Mouse (Mus musculus) frontal cortex, postnatal 36 days (tissue): ENCODE measurements around the gene Cd79b.
"Not testable (repeated sequence)": the region's sequence is repeated elsewhere in the genome, so short reads cannot be mapped to it uniquely, and the experiment has no call there.

Source experiments
- DNase-seq, 2 experiments: peaks; one replicate each; pipeline ENCODE4 v3.0.0; 2022; ENCODE audit warnings: low spot score in 2 of 2

The Cd79b gene

DNA sequence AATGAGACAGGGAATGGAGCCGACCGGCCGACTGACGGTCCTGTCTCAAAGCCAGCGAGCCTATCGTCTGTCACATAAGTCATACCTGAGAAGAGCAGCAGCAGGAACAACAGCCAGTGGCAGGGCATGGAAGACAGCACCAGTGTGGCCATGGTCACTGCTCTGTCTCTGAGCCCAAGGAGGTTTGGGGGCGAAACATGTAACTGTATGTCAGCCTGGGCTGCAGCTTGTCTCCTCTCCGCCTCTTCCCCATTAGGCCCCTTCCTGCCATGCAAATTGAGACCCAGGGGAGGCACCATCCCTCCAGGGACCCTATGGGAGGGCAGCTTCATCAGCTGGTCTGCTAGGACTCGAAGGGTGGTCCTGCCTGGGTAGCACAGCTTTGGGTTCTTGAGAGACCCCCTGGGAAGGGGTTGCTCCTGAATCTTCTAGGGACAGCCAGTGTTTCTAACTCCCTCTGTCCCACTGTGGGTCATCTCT lies at the start of gene Cd79b:
Gene Cd79b (minus strand): TSS at position 430 of the 480 bp plus-strand sequence.
- DNase-seq, result no peak

DNA sequence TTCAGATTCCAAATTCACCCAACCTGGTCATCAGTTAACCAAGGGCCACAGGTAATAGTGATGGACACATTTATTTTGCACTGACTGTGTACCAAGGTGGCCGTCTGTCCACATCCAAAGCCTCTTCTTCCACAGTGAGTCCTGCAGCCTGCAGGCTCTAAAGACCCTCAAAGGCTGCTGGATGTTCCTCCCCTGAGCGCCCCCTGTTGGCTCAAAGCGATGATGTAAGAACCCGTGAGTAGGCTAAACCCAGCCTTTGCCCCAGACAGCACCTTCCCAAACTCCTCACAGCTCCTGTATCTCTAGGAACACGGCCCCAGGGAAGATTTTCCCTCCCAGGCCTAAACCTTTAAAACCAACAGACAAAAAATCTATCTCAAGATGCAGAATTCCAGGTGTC lies 44.8 kb upstream of the Cd79b start:
- DNase-seq, result no peak

DNA sequence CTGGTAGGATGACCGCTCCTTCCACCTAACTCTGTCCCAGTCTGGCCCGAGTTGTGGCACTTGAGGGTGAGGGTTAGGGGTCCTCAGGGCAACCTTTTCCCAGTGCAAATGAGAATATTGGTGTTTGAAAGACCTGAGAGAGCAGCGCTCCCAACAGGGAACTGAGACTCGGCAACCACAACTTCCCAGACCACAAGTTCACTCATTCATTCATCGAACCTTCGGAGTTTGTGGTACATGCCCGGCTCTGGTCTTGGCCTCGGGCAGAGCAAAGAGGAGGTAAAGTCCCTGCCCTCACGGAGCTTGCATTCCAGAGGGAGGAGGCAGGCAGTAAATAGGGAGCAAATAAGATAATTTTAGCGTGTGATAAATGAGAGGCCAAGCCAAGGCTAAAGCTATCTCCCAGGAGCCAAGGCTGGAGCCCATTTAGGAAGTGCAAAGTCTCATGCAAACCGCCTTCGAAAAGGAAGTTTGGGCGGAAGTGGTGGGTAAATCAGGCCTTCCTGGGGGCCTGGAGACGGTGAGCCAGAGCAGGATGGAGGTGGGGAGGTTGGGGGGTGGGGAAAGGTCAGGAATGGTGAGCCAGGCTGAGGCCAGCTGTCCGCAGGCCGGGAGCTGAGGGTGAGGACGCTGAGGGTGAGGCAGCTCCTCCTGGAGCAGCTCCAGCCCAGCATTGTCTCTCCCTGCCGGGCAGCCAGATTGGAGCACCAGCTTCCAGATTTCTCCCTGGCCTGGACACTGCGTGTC lies 41.0 kb upstream of the Cd79b start:
- no peak for DNase-seq

DNA sequence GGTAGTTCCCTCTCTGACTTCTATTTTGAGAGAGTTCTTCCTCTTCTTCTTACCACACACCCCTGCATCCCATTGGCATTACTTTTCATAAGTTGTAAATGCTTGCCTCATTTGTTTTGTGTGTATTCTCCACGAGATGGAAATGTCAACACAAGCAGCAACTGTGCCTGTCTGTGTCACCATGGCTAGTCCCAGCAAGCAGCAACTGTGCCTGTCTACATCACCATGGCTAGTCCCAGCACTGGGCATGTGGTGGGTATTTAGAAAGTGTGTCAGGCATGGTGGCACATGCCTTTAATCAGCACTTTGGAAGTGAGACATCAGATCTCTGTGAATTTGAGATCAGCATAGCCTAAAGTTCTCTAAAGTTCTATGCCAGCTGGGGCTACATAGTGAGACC lies 39.6 kb upstream of the Cd79b start:
- no peak for DNase-seq

DNA sequence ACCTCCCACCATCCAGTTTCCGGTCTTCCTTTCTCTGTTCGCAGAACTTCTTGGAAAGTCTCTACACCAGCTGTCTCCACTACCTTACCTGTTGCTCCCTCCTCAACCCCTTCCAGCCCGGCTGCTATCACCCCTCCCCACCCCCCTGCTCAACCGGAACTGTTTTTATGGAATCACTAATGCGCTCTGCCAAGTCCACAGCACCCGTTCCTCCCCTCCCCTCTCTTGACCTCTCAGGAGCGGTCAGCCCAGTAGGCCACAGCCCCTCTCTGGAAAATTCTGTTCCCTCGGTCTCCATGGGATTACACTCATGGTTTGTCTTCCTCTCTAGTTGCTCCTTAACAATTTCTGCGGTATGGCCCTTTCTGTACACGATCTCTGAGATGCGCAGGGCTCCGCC lies 38.6 kb upstream of the Cd79b start, which contains the start of gene Scn4a:
Gene Scn4a (minus strand): TSS at position 101 of the 400 bp plus-strand sequence.
- DNase-seq, result no peak

DNA sequence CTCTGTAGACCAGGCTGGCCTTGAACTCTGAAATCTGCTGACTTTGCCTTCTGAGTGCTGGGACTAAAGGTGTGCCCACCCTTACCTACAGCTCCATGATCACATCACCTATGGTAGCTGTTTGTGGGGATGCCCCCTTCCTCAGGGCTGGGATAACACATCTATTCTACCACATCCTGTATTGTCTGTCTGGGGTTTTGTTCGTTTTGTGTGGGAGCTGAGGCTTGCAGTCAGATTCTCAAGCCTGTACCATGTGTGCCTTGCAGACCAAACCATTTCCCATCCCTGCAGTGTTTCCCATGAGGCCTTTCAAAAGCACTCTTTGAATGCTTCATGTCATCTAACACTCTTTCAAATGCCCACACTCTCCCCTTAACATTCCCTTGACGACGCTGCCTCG lies 37.4 kb upstream of the Cd79b start:
- no peak for DNase-seq

DNA sequence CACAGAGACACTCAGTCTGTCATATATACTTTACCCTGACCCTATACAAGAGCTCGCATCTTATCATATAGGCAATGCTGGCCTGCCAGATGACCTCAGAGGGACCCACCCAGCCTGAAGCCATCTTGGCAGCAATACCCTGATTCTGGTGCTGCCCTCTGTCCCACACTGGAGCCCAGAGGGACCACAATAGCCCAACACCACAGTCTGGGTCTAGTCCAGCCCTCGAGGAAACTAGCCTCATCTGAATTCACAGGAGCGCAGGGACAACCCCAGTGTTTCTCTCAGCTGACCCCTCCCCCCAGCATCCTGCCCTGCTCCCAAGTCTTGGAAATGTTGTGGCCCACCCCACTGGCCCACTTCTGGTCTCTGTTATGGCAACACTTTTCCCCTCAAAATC lies 36.7 kb upstream of the Cd79b start:
- no peak for DNase-seq

DNA sequence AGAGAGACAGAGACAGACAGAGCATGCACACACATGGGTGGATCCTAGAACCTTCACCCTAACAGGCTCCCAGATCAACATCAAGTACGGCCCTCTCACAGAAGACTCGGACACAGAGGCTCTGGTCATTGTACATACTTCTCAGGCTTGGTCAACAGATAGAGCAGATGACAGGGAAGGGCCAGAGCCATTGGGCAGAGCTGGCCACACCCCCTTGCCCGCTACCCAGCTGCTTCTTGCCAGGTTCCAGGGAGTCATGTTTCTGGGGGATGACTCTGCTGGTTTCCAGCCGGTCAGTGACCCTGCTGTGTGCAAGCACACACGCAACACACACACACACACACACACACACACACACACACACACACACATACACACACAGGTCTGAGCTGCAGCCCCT lies 36.3 kb upstream of the Cd79b start:
- no peak for DNase-seq

DNA sequence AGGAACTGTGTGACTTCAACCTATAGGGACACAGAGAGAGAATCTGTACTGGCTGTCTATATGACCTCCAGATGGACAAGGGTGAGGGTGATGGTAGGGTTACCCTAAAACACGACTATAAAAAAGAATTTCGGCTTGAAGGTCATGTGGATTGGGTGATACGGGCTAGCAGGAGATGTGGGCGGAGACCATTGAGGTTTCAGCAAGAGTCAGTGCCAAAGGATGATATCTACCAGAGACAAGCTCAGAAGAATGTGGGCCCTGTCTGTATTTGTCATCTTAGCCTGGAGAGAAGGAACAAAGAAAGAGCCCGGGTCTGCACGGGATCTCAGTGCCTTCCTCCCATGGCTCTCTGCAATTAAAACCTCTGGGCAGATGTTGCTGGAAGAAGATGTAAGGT lies 35.2 kb upstream of the Cd79b start:
- no peak for DNase-seq

DNA sequence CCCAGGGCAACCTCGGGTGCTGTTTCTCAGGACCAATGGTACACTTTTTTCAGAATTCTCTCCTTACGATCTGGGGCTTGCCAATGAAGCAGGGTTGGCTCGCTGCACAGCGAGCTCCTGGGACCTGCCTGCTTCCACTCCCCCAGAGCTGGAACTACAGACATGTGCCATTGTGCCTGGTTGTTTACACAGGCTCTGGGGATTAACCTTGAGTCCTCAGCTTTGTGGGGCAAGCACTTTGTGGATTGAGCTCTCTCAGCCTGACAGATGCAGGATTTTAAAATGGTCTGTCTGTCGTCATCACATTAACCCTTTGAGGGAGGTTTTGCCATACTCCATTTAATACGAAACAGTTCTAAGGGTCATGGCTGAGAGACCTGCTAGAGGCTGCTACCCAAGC lies 30.3 kb upstream of the Cd79b start:
- DNase-seq, result no peak

DNA sequence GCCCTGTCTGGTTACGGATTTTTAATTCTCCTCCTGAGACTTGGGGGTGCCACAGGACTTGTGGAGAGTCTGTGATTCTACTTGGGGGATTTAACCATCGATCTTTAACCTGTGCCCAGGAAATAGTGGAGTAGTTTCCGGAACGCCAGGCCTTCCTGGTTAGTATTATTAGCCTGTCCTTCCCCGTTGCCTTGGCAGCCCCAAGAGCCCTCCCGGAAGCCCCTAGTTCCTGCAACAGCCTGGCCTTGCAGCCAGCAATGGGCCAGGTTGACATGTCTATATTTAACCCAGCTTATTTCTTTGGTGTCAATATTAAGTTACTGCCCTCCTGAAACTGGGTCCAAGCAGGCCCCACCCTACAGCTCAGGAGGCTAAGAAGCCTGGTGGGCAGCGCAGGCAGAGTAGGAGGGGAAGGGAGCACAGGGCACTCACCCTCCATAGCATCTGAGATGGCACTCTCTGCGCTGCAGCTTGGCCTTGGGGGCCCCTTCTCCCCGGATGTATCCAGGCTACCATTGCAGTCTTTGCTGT lies 26.5 kb upstream of the Cd79b start:
- DNase-seq, result no peak

DNA sequence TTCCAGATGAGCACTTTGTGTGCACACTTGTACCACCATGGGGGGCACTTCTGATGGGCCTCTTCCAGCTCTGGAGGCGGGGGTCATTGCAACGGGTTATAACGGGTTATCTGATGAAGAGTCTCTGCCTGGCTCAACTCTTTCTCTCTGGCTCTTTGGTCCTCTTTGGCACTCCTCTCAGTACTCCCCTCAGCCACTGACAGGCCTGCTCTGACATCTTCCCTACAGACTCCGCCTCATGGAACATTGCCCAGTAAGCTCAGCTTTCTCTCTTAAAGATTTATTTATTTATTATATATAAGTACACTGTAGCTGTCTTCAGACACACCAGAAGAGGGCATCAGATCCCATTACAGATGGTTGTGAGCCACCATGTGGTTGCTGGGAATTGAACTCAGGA lies 24.8 kb upstream of the Cd79b start:
- DNase-seq, result not testable (repeated sequence)

DNA sequence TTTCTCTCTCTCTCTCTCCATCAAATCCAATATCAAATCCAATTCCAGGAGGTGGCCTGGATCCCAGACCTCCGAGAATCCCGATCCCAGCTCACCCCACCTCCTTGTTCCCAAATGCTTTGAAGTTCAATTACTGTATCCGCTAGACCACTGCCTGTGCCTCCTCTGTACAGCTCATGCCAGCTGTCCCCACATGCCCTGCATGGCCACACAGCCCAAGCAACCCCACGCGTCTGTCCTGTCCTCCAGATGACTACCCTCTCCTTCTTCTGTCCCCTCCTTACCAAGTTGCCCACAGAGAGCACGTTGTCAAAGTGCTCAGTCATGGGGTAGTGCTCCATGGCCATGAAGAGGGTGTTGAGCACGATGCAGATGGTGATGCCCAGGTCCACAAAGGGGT lies 24.3 kb upstream of the Cd79b start:
- DNase-seq, result no peak

DNA sequence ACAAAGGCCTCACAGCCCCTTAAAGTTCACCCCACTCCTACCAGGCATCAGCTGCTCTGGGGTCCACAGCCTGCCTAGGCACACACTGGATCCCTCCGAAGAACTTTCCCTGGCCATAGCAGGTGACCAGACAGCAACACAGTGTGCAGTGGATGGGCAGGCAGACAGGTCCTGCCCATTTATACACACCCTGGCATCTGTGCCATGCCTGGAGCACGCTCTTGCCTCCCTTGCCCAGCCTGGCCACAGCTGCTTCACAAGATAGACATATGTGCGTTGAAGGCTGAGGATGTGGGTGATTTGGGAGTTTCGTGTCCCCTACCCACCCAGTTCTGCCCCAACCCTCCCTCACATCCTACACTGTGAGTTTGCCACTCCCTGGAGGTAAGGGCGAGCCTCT lies 23.5 kb upstream of the Cd79b start:
- DNase-seq, result no peak

DNA sequence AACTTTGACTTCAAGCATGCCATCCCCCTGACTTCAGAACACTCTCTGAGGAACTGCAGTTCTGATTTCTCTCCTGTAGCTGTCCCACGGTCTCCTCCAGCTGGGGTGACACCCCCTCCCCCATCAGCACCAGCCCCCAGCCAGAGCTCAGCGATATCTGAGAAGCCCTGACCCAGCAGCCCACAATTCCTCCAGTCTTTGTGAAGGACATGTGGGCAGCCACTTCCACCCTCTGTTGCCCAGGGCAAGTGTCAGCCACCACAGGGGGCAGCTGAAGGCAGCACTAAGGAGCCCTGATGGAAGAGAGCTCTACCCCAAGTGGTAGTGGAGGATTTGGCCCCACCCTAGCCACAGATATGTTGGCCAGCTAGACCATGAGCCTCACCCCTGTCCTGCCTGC lies 19.5 kb upstream of the Cd79b start:
- no peak for DNase-seq

DNA sequence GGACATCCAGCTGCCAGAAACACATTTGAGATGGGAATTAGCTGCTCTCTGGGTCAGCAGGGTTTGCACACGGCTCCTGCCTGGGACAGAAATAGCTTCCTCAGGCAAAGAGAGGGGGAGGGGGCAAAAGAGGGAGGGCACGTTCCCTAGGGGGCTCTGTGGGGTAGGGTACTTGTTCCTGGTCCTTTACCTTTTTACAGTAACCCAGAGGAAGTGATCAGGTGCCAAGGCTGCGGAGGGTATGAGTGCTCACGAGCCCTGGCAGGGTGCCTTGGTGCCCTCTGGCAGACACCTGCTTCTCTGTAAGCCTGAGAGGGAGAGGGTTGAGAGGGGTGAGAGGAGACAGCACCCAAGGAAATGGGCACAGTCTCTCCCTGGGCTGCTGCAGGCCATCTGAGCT lies 17.9 kb upstream of the Cd79b start:
- no peak for DNase-seq

DNA sequence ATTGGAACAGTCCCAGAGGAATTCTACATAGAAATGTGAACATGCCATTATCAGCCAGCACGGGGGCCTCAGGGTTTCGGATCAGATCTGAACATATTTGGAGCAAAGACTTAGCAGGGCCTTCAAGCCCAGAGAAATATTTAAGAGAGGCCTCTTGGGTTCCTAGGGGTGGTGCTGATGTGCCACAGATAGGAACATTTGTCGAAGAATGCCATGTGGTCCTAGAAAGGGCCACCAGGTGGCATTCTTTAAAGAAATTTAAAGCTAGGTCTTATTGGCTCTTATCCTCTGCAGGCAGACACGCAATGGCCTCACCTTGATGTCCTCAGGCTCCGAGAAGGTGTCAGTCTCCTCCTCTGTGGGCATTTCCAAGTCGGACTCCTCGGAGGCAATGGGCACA lies 15.1 kb upstream of the Cd79b start:
- DNase-seq, result peak; percentile 10 to 46

DNA sequence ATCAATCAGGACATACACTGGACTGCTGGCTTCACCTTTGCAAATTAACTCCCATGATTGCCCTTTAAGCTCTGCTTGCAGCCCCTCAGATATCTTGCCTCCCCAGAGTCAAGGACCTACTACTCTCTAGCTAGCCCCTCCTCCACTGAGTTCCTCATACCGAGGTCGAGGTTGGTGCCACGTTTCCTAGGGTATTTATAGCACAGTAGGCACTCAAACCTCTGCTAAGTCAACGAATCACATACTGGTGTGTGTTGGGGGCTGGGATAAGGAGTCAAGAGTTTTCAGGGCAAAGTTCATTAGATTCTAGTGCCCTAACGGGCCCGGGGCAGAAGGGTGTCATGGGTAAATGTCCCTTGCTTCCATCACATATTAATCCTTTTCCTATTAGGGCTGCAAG lies 14.6 kb upstream of the Cd79b start:
- DNase-seq, result no peak

DNA sequence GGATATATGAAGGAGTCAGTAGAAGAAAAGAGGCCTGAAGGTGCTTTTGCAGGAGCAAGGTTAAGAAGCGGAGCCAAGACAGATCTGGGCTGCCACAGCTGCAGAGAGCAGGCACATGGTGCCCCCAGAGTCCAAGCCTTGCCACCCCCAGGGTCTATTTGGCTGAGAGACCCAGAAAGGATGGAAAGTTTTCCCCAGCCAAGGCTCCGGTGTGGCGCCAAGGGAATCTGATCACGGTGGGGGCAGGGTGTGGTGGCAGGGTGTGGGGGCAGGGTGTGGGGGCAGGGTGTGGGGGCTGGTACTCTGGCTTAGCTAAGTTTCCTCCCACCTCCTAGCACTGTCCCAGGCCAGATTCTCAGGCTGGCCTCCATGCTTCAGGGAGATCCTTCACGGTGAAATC lies 14.0 kb upstream of the Cd79b start:
- no peak for DNase-seq

DNA sequence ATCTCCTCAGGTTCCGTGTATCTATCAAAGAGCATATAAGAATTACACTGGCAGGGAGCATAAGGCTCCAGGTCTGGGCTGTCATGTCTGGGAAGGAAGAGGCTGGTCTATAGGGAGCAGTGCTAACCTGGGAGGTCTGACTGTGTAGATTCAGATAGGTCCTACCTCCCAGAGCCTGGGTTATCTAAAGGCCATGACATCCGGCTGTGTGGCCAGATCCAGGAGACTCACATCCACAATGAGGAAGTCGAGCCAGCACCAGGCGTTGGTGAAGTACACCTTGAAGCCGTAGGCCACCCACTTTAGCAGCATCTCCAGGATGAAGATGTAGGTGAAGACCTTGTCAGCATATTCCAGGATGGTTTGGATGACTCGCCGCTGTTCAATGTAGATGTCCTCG lies 11.9 kb upstream of the Cd79b start:
- no peak for DNase-seq

DNA sequence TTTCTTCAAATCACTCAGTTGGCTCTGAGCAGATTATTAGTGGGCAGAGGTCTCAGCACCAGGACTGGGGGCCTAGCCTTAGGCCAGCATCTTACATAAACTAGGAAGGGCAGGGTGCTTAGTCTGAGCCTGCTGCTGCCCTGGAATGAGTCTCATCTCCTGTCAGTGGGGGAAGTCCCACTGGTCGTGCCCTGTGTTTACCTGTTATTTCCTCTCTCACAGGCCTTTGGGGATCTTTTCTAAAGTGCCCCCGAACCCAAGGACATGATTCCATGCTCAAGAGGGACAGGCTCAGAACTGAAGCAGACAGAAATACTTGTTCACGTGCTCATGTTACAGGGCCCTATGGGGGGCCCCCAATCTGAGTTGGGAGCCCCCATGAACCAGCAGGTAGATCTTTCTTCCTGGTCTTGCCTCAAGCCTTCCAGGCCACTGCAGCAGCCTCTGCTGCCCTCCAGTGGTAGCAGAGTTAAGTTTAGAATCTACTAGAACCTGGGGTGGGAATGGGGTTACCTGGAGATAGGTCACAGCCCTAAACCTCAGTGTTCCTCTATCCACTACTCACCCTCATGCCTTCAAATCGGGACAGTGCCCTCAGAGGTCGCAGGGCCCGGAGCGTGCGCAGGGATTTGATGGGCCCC lies 11.1 kb upstream of the Cd79b start:
- DNase-seq, result peak; percentile 44 to 64

DNA sequence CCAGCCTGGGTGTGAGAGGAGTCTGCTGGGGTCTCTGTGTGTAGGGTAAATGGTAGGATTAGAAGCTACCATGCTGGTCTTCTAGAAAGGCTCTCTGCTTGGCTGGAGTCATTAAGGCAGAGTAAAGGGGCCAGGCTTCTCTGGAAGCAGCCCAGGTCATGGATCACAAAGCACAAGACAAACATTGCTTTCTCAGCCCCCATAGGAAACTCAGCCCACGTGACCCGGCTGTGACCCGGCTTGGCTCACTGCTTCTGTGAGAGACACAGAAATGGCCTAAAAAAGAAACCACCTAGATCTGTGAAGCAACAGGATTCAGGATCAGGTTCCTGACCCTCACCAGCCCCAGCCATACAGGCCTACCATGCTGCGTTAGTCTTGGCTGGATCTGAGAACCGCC lies 10.3 kb upstream of the Cd79b start:
- no peak for DNase-seq
